Mouse (Mus musculus) heart, postnatal 4 days (tissue): ENCODE data around the gene Sptan1. TPM values are rescaled to one million over a fixed set of nuclear protein-coding genes. Genes with fewer than 3 reads are reported as not detected.
A peak's percentile ranks its signal among the peaks of the same experiment; 100 is the strongest.
"Not testable (repeated sequence)": the region's sequence is repeated elsewhere in the genome, so short reads cannot be mapped to it uniquely, and the experiment has no call there.

ENCODE experiments used
- DNase-seq: peaks from one replicate; pipeline ENCODE4 v3.0.0; 2021
- total RNA-seq, 2 experiments: library from RNA; stranded (reverse); gene quantifications; 2 replicates each; pipeline ENCODE4 v1.2.3; 2021

The Sptan1 gene
- total RNA-seq, 2 experiments from 2014 or later = 370 to 371 TPM

DNA sequence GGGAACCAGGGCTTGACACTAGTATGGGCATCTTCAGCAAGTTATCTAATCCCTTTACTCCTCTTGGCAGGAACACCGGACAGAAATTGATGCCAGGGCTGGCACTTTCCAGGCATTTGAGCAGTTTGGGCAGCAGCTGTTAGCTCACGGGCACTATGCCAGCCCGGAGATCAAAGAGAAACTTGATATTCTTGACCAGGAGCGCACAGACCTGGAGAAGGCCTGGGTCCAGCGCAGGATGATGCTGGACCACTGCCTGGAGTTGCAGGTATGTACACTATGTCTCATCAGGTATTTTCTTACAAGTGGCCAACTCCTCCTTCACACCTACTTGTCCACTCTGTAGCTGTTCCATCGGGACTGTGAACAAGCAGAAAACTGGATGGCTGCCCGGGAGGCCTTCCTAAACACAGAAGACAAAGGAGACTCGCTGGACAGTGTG lies 45.5 kb downstream of the Sptan1 start:
- DNase-seq = peak; percentile 58

DNA sequence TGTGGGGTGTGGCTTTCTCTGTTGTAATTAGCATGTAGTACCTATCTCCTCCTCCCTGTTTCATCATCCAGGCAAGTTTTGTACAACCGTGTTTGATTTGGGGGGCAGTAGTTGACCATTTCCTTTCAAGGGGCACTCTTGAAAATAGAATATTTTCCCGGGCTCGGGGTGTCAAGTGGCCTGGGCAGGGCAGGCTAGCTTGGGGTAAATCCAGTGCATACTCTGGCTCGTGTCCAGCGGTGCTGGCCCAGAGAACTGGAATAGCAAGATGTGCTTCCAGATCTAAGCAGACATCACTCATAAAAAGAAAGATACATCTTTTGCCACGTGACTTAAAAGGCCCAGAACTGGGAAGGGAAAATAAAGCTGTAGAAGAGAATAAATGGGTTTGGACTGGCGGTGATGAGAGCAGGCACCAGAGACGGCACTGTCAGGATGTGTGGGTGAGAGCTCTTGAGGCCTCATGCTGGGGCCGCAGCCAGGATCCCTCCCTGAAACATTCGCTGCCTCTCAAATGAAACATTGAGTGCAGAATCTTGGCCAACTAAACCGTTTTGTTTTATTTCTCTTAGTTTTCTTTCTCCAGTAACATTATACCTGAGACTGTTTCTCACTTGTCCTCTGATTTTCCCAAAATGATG lies 49.1 kb downstream of the Sptan1 start:
- peak; percentile 39 for DNase-seq

DNA sequence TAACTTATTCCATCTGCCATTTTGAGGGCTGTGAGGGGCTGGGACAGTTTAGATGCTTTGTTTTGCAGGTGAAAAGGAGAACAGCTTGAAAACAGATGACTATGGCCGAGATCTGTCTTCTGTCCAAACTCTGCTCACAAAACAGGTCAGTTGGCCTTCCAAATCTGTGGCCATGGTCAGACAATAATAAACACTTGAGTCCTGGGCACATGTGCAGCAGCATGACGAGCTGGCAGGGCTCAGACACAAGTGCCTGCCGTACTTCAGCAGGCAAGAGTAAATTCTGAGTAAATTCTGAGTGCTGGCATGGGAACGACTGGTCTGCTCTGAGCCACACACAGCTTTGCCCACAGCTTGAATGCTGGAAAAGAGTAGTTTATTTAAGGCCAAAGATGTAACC lies 60.1 kb downstream of the Sptan1 start:
- no peak for DNase-seq

DNA sequence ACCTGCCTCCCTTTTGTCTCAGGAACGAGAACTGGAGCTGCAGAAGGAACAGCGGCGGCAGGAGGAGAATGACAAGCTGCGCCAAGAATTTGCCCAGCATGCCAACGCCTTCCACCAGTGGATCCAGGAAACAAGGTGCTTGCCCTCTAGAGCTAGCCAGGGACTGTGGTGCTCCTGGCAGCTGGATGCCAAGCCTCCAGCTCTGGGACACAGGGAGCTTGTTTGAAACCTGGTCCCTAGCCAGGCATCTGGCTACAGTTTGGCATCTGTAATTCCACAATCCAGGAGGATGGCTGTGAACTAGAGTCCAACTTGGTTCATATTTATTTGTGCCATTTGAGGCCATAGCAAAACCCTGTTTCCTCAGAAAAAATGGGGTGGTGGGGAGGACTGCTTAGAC lies 61.6 kb downstream of the Sptan1 start:
- DNase-seq = no peak

DNA sequence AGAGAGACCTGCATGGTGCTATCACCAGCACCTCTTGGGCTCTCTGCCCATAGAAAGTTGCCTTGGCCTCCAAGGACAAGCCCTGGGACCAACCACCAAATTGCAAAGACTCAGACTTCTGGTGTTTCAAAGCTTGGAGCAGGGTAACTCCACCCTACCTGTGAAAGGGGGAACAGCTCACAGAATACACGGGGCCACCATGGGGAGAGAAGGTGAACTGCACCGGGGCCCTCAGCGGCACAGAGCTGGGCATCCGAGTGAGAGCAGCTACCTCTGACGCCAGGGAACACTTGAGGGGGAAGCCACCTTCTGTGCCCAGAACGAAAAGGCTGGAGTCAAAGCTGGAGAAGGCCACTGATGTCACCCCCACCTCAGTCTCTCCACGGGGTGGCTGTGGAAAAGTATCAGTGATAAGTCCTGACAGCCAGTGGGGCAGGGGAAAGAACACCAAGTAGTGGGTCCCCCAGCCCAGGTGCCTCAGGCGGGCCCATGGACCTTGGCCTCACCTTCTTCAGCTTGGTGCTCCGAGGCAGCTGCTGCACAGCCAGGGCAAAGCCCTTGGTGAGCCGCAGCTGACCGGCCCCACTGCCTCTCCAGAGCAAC lies 67.0 kb downstream of the Sptan1 start:
- DNase-seq = peak; percentile 38

DNA sequence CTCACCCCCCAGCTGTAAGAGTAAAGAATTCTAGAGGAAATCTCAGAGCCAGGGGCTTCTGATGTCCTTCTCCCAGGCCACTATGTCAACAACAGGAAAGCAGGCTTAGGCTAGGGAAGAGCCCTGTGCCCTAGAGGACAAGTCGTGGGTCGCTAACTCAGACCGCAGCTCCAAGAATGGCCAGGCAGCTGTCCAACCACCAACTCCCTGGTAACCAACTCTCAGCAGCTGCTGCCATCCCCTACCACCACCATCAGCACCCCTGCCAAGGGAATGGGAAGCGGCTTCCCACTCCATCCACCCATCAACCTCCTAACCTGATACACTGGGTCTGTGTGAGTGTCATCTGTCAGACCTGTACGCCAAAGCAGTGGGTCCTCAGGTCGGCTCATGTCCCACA lies 67.6 kb downstream of the Sptan1 start:
- DNase-seq = no peak

DNA sequence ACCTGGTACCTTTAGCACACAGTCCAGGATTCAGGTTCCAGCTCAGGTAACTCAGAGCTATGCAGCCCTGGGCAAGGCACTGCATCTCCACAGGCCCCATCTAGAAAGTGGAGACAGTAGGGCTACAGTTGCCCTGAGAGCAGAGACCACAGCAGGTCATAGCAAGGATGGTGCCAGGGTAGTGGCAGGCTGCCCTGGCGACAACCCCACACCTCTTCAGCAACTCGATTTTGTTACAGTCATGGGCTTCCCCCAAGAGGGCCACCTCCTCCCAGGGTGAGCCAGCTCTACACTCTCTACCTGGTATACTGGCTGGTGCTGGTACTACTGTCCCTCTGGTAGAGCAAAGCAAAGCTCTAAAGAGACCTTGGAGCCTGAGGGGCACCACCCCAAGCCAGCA lies 72.4 kb downstream of the Sptan1 start:
- DNase-seq = no peak

DNA sequence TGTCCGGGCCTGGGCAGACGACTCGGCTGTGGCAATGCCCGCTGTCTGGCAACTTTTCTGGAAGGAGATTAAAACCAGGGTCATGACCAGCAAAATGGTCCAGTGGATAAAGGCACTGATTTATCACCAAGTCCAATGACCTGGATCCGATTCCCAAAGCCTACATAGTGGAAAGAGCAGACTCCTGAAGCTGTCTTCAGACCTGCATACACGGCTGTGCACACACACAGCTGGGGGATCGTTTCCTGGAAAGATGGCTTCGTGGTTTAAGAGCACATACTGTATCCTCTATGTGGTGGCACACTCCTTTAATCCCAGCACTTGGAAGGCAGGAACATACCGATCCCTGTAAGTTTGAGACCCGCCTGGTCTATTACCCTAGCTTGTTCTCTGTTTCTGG lies 73.0 kb downstream of the Sptan1 start:
- no peak for DNase-seq

DNA sequence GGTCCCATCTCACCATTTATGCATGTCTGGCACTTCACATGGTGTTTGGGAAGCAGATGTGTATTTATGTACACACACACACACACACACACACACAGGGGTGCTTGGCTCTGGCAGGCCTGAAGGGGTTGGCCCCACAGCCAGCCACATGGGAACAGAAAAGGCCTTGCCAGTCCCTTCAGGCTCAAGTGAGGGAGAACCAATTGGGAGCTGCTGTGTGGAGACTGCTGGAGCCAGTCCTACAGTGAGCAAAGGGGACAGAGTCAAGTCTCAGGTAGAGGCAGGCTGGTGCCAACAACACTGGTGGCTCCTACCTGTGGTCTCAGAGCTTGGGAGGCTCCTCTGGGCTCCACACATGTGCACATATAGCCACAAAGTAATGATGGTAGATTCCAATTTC lies 74.3 kb downstream of the Sptan1 start:
- no peak for DNase-seq

DNA sequence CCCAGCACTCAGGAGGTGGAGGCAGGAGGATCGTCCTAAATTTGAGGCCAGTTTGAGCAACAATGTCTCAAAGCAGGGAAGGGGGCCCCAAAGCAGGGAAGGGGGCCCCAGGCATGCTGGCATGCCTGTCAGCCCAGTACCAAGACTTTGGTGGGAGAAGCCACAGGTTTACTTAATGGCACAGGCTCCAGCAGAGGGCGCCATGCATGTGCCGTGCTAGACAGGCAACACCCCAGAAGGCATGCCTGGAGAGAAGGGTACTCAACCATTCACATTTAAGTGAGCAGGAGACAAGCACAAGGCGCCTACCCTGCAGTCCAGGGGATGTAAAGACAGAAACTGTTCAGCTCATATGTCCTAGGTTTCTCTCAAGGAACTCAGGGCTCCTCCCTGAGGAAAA lies 77.1 kb downstream of the Sptan1 start:
- DNase-seq = peak; percentile 88

DNA sequence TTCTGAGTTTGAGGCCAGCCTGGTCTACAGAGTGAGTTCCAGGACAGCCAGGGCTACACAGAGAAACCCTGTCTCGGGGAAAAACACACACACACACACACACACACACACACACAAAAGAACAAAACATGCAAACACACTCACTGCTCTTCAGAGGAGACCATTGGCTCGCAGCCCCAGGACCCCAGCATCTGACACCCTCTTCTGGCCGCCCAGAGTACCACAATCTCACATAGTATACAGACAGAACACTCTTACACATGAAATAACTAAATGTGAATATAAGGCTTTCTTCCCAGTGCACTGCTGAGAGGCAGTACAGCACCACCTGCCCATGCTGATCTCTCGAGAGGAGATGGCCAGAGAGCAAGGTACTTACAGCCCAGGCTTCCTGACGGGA lies 79.2 kb downstream of the Sptan1 start:
- DNase-seq = no peak

DNA sequence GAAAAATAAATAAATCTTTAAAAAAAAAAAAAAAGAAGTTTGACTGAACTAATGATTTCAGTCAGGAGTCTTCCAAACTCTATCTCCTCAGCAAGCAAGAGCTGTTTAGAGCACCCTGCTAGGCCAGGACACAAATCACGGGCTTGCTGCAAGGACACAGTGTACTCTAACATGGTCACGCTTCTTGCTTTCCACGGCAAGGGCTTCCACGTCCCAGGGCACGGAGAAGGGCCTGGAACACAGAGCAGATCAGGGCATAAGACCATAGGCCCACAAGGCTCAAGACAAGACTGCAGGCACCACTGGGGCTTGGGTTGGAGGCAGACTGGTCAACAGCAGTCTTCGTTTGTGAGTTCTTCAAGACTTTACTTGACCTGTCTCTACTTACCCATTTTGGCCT lies 81.8 kb downstream of the Sptan1 start:
- no peak for DNase-seq

DNA sequence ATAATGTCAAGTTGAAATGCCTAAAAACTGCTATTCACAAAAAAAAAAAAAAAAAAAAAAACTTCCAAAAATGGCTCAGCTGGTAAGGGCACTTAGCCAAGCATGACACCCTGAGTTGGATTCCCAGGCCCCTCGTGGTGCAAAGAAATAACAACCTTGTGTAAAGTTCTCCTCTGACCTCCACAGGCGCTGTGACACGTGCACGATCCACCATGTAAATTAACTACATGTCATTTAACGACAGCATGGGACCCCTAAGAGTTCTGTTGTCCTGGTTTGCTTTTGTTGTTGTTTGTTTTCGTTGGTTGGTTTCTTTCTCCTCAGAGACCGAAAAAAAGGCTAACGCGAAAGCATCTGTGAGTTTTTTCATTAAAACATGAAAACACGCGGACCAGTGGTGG lies 82.7 kb downstream of the Sptan1 start:
- DNase-seq = no peak

DNA sequence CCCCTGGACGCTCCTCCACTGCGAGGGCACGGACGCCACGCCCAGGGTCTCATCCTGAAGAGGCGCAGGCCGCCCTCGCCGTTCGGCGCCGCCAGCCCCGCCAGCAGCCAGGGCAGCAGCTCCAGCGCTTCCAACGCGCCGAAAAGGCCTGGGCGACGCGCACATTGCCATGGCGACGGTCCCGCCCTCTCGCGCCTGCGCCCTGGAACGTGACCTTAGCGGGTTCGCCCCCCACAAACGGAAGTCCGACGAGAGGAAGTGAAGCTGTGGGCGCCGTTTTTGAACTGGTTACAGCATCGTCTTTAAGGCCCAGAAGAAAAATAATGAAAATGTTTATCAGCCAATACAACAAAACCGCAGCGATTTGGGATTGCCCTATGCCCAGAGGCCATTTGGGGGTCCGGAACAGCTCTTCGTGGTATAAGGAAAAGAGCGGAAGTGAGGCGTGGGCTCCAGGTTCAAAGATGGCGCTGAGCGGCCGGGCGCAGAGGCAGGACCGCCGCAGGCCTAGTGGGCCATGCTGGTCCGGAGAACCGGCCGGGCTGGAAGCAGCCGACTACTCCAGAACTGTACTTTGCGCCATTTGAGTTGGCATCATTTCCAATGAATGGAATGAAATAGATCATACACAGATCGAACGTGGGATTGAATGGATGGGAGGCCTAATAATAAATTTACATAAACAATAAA lies 83.5 kb downstream of the Sptan1 start, which contains the start of gene Wdr34:
Gene Wdr34, minus strand, starts transcription at position 183 of the 690 bp plus-strand sequence.
- peak; percentile 99 for DNase-seq

DNA sequence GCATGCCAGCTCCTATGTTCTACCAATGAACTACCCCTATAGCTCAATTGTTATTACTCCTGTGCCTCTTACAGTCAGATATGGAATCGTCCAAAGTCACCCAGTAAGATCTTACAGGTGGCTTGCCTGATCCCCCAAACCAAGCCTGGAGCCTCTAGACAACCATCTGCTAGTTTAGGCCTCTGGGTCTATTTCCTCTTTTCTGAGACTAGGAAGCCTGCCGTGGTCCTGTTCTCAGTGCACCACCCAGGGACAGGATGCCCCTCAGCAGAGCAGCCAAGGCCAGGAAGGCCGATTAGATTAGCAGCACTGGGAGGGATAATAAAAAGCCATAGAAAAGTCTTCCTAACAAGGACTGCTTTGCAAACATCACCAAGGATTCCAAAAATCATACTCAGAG lies 84.5 kb downstream of the Sptan1 start:
- DNase-seq = no peak

DNA sequence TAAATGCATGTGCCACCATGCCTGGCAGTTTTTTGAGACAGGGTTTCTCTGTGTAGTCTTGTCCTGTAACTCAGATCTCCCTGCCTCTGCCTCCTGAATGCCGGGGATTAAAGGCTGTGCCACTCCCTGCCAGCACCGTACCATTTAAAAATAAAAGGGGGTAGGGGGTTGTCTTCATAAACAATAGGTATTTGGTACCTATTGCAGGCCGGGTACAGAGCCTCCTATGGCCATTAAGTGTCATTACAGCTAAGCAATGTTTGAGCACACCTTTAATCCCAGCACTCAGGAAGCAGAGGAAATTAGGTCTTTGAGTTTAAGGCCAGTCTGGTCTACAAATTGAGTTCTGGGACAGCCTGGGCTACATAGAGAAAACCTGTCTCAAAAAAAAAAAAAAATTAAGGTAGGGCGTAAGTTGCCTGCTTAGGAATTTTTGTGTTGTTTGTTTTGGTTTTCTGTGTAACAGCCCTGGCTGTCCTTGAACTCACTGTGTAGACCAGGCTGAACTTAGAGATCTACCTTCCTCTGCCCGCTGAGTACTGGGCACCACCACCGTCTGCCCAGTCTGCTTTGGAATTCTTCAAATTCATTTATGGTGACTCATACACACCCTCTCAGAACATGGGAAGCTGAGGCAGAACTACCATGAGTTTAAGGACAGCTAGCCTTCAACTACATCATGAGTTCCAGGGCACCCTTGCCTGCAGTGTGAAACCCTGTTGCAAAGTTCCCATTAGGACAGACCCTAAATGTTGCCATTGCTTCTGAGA lies 86.8 kb downstream of the Sptan1 start:
- no peak for DNase-seq

DNA sequence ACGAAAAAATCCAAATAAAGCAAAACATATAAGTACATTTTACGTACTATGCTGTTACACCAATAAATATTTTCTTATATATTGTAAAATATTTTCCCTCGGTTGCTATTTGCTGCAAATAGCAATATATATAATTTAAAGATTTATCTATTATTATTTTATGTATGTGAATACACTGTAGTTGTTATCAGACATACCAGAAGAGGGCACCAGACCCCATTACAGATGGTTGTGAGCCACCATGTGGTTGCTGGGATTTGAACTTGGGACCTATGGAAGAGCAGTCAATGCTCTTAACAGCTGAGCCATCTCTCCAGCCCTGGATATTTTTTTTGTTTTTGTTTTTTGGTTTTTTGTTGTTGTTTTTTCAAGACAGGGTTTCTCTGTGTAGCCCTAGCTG lies 90.0 kb downstream of the Sptan1 start:
- not testable (repeated sequence) for DNase-seq

DNA sequence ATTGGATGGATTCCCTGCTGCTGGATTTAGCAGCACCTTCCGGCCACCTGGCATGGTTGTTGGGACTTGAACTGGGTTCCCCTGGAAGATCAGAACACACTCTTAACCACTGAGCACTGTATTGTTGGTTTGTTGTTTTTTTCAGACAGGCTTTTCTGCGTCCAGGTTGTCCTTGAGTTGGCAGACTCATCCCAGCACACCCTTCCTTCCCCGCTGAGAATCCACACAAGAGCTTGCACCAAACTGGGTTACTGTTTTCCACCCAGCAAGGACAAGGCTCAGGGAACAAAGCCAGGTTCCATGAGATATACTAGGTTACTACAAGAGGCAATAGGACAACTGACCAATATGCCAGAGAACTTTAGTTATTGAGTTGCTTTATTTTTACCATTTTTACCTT lies 91.4 kb downstream of the Sptan1 start:
- no peak for DNase-seq

DNA sequence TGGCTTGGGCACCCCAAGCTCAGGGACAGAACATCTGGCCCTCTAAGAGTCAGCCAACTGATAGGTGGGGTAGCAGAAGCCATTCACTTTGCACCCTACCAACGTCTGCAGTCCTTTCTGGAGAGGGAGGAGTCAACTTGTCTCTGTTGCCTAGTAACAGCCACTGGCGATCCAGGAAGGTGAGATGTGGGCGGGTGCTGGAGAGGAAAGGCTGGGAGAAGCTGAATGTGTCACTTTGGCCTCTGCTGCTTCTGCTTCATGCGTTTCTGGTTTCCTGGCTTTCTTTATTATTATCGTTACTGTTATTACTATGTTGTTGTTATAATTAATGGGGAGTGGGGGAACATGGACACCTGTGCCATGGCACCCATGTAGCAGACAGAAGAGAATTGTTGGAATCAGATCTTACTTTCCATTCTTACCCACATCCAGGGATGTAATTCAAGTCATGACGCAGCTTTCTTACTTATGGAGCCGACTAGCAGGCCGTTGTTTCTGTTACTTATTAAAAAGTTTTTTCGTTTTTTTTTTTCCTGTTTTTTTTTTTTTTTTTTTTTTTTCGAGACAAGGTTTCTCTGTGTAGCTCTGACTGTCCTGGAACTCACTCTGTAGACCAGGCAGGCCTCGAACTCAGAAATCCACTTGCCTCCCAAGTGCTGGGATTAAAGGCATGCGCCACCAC lies 92.0 kb downstream of the Sptan1 start, which contains the start of gene Set:
Gene Set, plus strand, starts transcription at position 156 of the 682 bp plus-strand sequence.
- no peak for DNase-seq

DNA sequence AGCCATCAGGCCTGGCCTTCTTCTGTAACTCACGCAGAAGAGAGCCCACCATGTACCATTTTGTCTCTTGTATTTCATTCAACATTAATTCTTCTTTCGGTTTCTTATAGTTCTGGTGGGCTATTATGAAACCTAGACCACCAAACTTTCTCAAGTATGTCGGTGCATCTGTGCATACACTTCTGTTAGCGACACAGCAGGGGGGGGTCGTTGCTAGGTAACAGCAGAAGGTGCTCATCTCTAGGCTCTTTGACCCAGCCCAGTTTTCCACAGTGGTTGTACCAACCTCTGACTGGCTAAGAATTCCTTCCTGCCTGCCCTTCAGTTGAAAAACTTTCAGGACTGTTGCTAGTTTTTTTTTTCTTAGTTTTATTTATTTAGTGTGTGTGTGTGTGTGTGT lies 93.1 kb downstream of the Sptan1 start:
- DNase-seq = no peak

DNA sequence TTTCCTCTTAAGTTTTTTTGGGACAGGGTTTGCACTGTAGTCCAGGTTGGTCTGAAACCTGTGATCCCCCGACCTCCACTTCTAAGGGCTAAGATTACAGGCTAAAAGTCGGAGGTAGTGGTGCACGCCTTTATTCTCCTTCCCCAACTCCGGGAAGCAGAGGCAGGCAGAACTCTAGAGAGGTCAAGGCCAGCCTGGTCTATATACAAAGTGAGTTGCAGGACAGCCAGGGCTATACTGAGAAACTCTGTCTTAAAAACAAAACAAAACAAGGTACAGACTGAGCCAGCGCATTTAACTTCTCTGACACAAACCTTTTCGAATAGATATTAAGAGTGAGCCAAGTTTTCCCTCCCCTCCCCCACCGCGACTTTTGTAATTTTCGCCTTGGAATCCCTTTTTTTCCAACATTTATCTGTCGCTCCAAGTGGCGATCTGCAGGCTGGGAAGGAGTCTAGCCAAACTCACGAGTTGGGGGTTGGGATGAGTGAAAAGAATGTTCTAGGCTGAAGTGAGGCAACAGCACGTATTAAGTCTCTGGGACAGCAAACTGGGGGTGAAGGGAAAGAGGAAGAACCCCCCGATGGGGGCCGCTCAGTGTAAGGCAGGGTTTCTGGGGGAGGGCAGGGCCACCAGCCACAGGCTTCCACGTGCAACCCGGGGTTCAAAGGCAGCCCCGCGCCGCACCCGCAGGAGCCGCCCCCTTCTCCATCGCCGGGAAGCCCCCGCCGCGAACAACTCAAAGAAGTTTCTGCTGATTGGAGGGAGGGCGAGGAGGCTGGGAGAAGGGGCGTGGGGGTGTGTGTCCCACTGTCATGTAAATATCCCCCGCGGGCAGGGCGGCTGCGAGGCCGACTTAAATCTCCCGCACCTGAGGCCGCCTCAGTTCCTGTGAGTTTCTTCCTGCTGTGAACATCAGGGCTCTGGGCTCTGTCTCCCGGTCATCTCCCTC lies 96.1 kb downstream of the Sptan1 start:
- DNase-seq = peak; percentile 61
